Mouse (Mus musculus): ENCODE results near the gene Copz2.

DNA sequence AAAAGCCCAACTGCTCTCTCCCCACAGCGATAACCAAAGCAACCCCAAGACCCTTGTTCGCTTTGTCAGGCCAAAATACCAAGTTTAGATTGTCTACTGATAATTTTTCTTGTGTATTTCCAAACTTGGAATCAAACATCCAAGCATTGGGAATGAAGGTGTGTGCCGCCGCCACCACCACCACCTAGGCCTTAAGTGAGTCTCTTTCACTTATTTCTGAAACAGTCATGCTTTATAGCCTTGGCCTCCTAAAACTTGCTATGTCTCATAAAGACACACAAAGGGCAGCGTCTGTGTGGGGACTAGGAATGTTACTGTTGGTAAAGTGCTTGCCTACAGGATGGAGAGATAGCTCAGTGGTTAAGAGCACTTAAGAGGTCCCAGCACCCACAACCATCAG lies 35.8 kb upstream of the Copz2 start:
- no peak for TF ChIP-seq MAX (IDR thresholded peaks at IDR 0.05; ENCODE audit: low read depth)
- no peak for TF ChIP-seq MYOG (IDR thresholded peaks at IDR 0.05; ENCODE audit: control insufficient read depth in 1 of 3, insufficient read depth in 1 of 3, insufficient read length in 2 of 3, low read depth in 2 of 3)
